Mouse (Mus musculus): ENCODE data around the gene Gpsm2. TPM values are rescaled to one million over a fixed set of nuclear protein-coding genes. Genes with fewer than 3 reads are reported as not detected.

The Gpsm2 gene
- total and polyA plus RNA-seq, 3 experiments, result 0.57 to 0.94 (median 0.82) TPM

GRCm38 (mm10) chr3:108765476-108765875 lies 43.4 kb upstream of the Gpsm2 start:
- intact Hi-C loops (cut with DNase I), result no loop called here
- H3K9ac ChIP-seq (ENCODE audit: low read depth, low read length), result no peak overlapping the region
- H3K4me3 ChIP-seq, result no peak overlapping the region
- no peak for DNase-seq
- no peak for TF ChIP-seq POLR2A (IDR thresholded peaks at IDR 0.05; ENCODE audit: insufficient read depth, low read depth, low read length)
- no peak for TF ChIP-seq CTCF (IDR thresholded peaks at IDR 0.05)
- TF ChIP-seq EP300 (IDR thresholded peaks at IDR 0.05; ENCODE audit: insufficient read depth, low read depth, low read length), result no peak
- peaks cover 6% of the 10 kb centered on the region for H3K4me1 ChIP-seq (ENCODE audit: control insufficient read depth, insufficient read depth, low read length)
- 91% methylated on average over 7 of the region's 7 CpGs for WGBS
- no peaks in the 10 kb centered on the region for H3K27me3 ChIP-seq (ENCODE audit: control insufficient read depth, insufficient read depth, low read length)
- H3K36me3 ChIP-seq (ENCODE audit: control insufficient read depth, insufficient read depth, low read length), result no peaks in the 10 kb centered on the region
- no peaks in the 10 kb centered on the region for H3K79me2 ChIP-seq (replicated peaks; ENCODE audit: control insufficient read depth, insufficient read depth, low read length)
- no peak overlapping the region for H3K27ac ChIP-seq

DNA sequence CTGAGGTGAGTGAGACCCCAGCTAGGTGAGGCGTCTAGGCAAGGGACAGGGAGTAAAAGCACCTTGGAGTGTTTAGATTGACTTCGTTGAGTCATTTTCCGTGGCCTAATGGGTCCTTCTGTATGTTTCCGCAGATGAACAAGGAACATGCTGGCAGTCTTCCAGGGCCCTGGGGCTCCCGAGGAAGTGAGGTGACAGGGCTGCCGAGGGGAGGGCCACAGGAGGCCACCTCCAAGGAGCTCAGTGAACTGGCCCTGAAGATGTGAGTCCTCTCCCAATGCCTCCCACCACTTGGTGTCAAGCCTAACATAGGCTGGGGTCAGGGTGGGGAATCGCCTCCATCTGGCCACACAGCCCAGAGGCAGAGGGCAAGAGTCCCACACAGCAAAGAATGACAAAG lies 42.9 kb upstream of the Gpsm2 start:
- Histone ChIP-seq H3K27ac (no peak overlapping the region), H3K36me3 (ENCODE audit: control insufficient read depth, insufficient read depth, low read length) (no peaks in the 10 kb centered on the region), H3K9ac (ENCODE audit: low read depth, low read length) (no peak overlapping the region), H3K27me3 (ENCODE audit: control insufficient read depth, insufficient read depth, low read length) (no peaks in the 10 kb centered on the region), H3K4me3 (no peak overlapping the region), H3K4me1 (ENCODE audit: control insufficient read depth, insufficient read depth, low read length) (peaks cover 7% of the 10 kb centered on the region), H3K79me2 (replicated peaks; ENCODE audit: control insufficient read depth, insufficient read depth, low read length) (no peaks in the 10 kb centered on the region)
- no peak for TF ChIP-seq POLR2A (IDR thresholded peaks at IDR 0.05; ENCODE audit: insufficient read depth, low read depth, low read length)
- no peak for TF ChIP-seq CTCF (IDR thresholded peaks at IDR 0.05)
- TF ChIP-seq EP300 (IDR thresholded peaks at IDR 0.05; ENCODE audit: insufficient read depth, low read depth, low read length), result no peak
- DNase-seq, result no peak
- 35% methylated on average over 7 of the region's 7 CpGs for WGBS
- intact Hi-C loops (cut with DNase I), result no loop called here

DNA sequence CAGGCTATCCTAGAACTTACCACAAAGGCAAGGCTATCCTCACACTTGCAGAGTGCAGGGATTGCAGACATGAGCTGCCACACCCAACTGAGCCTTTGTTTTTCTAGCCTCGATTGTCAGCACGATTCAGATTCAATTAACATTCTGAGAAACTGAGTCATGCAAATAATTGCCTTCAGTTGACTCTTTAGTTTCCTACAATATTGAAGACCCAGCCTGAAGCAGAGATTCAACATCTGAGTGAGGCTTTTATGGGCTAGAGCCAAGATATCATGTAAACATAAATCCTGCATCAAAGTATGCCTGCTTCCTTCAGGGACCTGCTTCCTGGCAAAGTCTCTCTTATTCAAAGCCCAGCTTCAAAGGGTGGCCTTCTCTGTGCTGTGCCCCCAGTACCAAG lies 41.6 kb upstream of the Gpsm2 start:
- no peak overlapping the region for H3K27ac ChIP-seq
- no peak for TF ChIP-seq CTCF (IDR thresholded peaks at IDR 0.05)
- no peak for TF ChIP-seq EP300 (IDR thresholded peaks at IDR 0.05; ENCODE audit: insufficient read depth, low read depth, low read length)
- TF ChIP-seq POLR2A (IDR thresholded peaks at IDR 0.05; ENCODE audit: insufficient read depth, low read depth, low read length), result no peak
- H3K4me3 ChIP-seq, result no peak overlapping the region
- H3K27me3 ChIP-seq (ENCODE audit: control insufficient read depth, insufficient read depth, low read length), result no peaks in the 10 kb centered on the region
- 81% methylated on average over 2 of the region's 2 CpGs for WGBS
- no peaks in the 10 kb centered on the region for H3K79me2 ChIP-seq (replicated peaks; ENCODE audit: control insufficient read depth, insufficient read depth, low read length)
- no peak for DNase-seq
- H3K36me3 ChIP-seq (ENCODE audit: control insufficient read depth, insufficient read depth, low read length), result no peaks in the 10 kb centered on the region
- H3K9ac ChIP-seq (ENCODE audit: low read depth, low read length), result no peak overlapping the region
- peaks cover 8% of the 10 kb centered on the region for H3K4me1 ChIP-seq (ENCODE audit: control insufficient read depth, insufficient read depth, low read length)
- intact Hi-C loops (cut with DNase I), result no loop called here

DNA sequence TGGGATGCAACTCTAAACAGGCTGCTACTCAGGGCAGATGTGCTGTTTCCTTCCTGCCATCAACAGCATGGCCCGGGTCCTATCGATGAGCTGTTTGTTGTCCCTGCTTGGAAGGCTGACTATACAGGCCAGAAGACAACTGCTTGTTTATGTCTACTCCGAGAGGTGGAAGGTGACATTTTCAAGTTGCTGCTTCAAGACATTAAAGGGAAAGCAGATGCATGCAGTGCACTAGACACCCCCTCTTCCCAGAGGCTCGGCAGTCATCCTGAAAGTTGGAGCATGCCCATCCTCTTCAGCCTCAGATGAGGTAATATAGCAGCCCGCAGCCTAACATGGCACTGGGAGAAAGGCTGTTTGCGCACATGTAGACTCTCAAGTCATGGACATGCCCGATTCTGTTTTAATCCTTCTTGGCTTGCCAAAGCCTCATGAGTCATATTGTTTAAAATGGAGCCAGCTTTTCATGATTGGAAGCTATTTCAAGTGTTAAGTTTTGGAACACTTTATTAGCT lies 40.5 kb upstream of the Gpsm2 start:
- no peak for TF ChIP-seq POLR2A (IDR thresholded peaks at IDR 0.05; ENCODE audit: insufficient read depth, low read depth, low read length)
- TF ChIP-seq EP300 (IDR thresholded peaks at IDR 0.05; ENCODE audit: insufficient read depth, low read depth, low read length), result no peak
- no peak for TF ChIP-seq CTCF (IDR thresholded peaks at IDR 0.05)
- Histone ChIP-seq H3K27ac (no peak overlapping the region), H3K27me3 (ENCODE audit: control insufficient read depth, insufficient read depth, low read length) (no peaks in the 10 kb centered on the region; the same call in 1 of the 2 replicates), H3K4me3 (no peak overlapping the region), H3K36me3 (ENCODE audit: control insufficient read depth, insufficient read depth, low read length) (no peaks in the 10 kb centered on the region), H3K9ac (ENCODE audit: low read depth, low read length) (no peak overlapping the region), H3K4me1 (ENCODE audit: control insufficient read depth, insufficient read depth, low read length) (peaks cover 8% of the 10 kb centered on the region), H3K79me2 (replicated peaks; ENCODE audit: control insufficient read depth, insufficient read depth, low read length) (no peaks in the 10 kb centered on the region)
- DNase-seq, result peak in 1 of 2 experiments; percentile 42
- intact Hi-C loops (cut with DNase I), result no loop called here
- 52% methylated on average over 7 of the region's 7 CpGs for WGBS

- Histone ChIP-seq H3K27ac (no peak overlapping the region; the same call in 1 of the 2 replicates), H3K79me2 (replicated peaks; ENCODE audit: control insufficient read depth, insufficient read depth, low read length) (no peaks in the 10 kb centered on the region), H3K4me1 (ENCODE audit: control insufficient read depth, insufficient read depth, low read length) (peaks cover 6% of the 10 kb centered on the region), H3K4me3 (no peak overlapping the region), H3K9ac (ENCODE audit: low read depth, low read length) (no peak overlapping the region), H3K36me3 (ENCODE audit: control insufficient read depth, insufficient read depth, low read length) (no peaks in the 10 kb centered on the region), H3K27me3 (ENCODE audit: control insufficient read depth, insufficient read depth, low read length) (no peaks in the 10 kb centered on the region; the same call in 1 of the 2 replicates)
- 77% methylated on average over 11 of the region's 11 CpGs for WGBS
- intact Hi-C loops (cut with DNase I), result no loop called here
- TF ChIP-seq CTCF (IDR thresholded peaks at IDR 0.05), result no peak
- TF ChIP-seq EP300 (IDR thresholded peaks at IDR 0.05; ENCODE audit: insufficient read depth, low read depth, low read length), result no peak
- TF ChIP-seq POLR2A (IDR thresholded peaks at IDR 0.05; ENCODE audit: insufficient read depth, low read depth, low read length), result no peak
- no peak for DNase-seq
Measured at GRCm38 (mm10) chr3:108759566-108760420, 37.7 kb upstream of the Gpsm2 start.

DNA sequence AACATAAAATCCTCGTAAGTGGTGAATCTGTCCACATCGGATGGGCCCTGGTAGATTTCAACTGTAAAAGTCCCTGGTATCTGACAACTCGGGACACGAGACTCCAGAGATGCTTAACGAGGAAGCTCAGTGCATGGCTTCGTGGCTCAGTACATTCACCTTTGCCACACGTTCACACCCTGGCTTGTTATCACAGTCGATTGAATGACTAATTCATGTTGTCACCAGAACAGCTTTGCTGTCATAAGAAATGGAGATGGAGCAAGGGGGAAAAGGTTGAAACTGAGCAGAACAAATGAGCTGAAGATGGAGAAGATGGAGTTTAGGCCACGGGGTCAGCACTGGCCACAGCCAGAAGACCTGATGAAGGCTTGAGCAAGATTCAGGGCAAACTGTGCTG lies 35.5 kb upstream of the Gpsm2 start:
- H3K36me3 ChIP-seq (ENCODE audit: control insufficient read depth, insufficient read depth, low read length), result no peaks in the 10 kb centered on the region
- intact Hi-C loops (cut with DNase I), result no loop called here
- H3K27ac ChIP-seq, result no peak overlapping the region
- H3K79me2 ChIP-seq (replicated peaks; ENCODE audit: control insufficient read depth, insufficient read depth, low read length), result no peaks in the 10 kb centered on the region
- no peak overlapping the region for H3K4me3 ChIP-seq
- DNase-seq, result no peak
- no peak overlapping the region for H3K9ac ChIP-seq (ENCODE audit: low read depth, low read length)
- no peak for TF ChIP-seq POLR2A (IDR thresholded peaks at IDR 0.05; ENCODE audit: insufficient read depth, low read depth, low read length)
- no peak for TF ChIP-seq CTCF (IDR thresholded peaks at IDR 0.05)
- no peak for TF ChIP-seq EP300 (IDR thresholded peaks at IDR 0.05; ENCODE audit: insufficient read depth, low read depth, low read length)
- 72% methylated on average over 9 of the region's 9 CpGs for WGBS
- H3K4me1 ChIP-seq (ENCODE audit: control insufficient read depth, insufficient read depth, low read length), result peaks cover 4% of the 10 kb centered on the region
- H3K27me3 ChIP-seq (ENCODE audit: control insufficient read depth, insufficient read depth, low read length), result no peaks in the 10 kb centered on the region; the same call in 1 of the 2 replicates
